Mouse (Mus musculus) T-helper 2 cell (primary cell): ENCODE results near the gene Chchd1.
"Not testable (repeated sequence)": the region's sequence is repeated elsewhere in the genome, so short reads cannot be mapped to it uniquely, and the experiment has no call there.

ENCODE experiments used
- in situ Hi-C: fragments of 300-600 bp; cut with MboI, MseI; formaldehyde crosslinking; loops from one replicate; pipeline ENCODE4 v1.15.1; 2025; ENCODE audit warnings: high pct_unique_total_duplicates

Gene Chchd1

DNA sequence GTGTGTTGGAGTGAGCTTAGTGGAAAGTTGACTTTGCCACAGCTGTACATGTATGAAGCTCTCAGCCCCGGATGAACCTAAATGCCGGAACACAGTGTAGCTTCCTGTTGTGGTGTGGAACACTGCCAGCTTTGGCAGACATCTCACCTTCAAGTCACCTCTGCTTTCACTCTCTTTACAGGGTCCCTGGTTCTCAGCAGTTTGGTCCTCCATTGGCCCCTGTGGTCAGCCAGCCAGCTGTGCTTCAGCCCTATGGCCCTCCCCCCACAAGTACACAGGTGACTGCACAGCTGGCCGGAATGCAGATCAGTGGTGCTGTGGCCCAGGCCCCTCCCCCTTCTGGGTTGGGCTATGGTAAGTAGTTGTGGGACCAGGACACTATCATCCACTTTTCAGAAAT is 20.3 kb upstream of the Chchd1 start:
- in situ Hi-C loops = no loop called here

DNA sequence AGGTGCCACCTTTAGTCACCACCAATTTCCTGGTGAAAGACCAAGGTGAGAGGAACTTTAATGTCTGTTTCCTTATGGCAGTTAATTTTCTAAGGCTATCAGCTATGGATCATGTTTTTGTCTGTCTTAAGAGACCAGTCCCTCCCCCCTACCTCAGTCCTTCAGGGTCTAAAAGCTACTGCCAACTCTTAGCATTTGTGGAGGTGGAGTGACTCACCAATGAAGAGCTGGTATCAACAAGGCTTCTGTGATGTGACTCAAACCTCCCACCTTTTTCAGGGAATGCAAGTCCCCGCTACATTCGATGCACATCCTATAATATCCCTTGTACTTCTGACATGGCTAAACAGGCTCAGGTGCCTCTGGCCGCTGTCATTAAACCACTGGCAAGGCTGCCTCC is 16.2 kb upstream of the Chchd1 start:
- in situ Hi-C loops = no loop called here

DNA sequence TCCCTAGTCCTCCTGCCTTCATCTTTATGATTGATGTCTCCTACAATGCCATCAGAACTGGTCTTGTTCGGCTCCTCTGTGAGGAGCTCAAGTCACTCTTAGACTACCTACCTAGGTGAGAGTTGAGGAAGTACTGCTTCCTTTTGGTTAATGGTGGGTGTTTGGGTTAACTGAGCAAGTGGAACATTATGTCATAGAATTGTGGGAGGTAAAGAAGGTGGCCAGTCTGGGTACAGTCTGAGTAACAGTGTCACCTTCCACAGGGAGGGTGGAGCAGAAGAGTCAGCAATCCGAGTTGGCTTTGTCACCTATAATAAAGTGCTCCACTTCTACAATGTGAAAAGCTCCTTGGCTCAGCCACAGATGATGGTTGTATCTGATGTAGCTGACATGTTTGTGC is 13.8 kb upstream of the Chchd1 start:
- in situ Hi-C loops = no loop called here

DNA sequence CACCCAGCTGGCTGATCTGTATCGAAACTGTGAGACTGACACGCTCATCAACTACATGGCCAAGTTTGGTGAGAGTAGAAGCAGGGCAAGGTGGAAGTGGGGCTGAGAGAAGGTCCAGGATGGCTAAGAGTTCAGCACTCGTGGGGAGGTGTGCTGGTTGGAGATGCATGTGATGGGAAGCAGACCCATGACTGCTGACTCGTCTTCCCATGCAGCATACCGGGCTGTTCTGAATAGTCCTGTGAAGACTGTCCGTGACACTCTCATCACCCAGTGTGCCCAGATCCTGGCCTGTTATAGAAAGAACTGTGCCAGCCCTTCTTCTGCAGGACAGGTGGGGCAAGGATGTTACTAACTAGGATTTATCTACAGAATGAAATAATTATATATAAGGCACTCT is 11.0 kb upstream of the Chchd1 start:
- in situ Hi-C loops = no loop called here

DNA sequence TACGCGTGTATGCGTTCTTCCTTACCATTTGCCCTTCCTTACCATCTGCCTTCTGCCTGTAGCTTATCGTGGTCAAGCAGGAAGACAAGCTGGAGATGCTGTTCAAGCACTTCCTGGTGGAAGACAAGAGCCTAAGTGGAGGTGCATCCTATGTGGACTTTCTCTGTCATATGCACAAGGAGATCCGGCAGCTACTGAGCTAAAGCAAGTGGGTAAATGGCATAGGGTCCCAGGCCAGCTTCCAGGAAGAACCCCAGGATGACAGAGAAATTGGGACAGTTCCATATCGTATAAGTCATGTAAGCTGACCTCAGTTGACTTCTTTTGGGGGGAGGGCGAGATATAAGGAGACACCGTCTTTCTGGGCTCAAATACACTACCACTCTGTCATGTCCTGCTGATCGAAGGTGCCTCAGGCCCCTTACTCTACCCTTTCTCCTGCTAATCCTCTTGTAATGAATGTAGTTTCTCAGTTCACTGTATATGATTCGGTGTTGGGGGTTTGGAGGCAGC is 9.2 kb upstream of the Chchd1 start:
- in situ Hi-C loops = no loop called here

DNA sequence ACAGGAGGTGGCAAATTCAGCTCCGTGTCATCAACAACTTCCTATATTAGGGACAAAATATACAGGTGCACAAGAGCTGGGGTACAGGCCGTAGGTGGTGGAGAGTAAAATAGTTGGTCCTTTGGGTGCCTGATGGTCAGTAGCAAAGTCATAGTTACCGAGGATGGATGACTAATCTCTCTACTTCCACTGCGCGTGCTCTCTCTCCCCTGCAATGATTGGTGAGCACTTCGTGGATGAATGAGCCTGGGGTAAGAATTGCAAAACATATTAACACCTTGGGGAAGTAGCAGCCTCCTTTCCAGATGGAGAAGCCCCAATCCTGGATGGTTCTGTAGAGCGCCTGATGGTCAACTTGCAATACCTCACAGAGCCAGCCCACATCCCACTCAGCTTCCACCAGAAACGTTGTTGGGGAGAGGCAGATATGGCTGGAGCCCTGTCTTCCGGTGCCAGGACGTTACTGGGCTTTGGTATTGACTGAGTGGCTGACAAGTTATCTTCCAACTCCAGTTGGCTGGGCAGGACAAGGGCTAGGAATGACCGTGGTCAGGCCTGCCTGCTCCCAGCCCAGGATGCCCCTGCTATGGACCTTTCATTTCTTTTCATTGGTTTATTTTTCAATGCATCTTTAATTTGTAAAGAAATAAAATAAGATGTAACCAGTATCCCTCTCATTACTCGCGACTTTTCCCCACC is 8.5 kb upstream of the Chchd1 start:
- in situ Hi-C loops = no loop called here

DNA sequence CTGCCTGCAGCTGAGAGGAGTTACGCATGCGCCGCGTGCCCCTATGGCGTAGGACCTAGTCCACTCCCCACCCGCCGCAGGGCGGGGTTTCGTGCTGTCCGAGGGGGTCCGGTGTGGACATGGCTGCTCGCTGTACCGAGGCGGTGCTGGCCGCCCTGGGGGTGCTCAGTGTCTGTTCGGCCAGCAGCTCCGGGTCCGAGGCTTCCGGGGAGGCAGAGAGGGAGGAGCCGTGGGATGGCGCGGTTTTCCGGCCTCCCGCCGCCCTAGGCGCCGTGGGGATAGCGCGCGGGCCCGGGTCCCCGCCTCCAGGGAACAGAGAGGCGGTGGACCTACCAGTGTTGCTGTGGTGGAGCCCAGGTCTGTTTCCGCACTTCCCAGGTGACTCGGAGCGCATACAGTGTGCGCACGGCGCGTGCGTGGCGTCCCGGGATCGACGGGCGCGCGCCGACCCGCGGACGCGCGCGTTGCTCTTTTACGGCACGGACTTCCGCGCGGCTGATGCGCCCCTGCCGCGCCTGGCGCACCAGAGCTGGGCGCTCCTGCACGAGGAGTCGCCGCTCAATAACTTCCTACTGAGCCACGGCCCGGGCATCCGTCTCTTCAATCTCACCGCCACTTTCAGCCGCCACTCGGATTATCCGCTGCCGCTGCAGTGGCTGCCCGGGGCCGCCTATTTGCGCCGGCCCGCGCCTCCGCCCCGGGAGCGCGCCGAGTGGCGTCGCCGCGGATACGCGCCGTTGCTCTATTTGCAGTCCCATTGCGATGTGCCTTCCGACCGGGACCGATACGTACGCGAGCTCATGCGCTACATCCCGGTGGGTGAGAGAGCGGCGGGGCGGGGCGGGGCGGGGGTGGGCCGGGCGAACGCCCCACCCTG is 7.7 kb upstream of the Chchd1 start, which contains the start of gene Fut11:
Gene Fut11, plus strand, starts transcription at position 85 of the 877 bp plus-strand sequence.
- in situ Hi-C loops = no loop called here

DNA sequence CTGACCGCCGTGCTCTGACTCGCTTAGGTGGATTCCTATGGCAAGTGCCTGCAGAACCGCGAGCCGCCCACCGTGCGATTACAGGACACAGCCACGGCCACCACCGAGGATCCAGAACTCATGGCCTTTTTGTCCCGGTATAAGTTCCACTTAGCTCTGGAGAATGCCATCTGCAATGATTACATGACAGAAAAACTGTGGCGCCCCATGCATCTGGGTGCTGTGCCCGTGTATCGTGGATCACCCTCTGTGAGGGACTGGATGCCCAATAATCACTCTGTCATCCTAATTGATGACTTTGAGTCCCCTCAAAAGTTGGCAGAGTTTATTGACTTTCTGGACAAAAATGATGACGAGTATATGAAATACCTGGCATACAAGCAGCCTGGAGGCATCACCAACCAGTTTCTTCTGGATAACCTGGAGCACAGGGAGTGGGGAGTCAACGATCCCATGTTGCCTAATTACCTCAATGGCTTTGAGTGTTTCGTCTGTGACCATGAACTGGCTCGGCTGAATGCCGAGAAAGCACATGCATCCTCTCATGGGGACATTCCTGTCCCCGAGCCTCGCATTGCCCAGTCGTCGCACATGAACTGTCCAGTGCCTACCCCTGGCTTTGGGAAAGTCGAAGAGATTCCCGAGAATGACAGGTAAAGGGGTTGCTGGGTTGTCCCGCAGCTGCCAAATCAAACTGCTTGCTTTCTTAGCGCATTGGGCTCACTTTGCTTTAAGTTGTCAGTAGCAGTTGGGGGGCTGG is 6.9 kb upstream of the Chchd1 start:
- in situ Hi-C loops = no loop called here

DNA sequence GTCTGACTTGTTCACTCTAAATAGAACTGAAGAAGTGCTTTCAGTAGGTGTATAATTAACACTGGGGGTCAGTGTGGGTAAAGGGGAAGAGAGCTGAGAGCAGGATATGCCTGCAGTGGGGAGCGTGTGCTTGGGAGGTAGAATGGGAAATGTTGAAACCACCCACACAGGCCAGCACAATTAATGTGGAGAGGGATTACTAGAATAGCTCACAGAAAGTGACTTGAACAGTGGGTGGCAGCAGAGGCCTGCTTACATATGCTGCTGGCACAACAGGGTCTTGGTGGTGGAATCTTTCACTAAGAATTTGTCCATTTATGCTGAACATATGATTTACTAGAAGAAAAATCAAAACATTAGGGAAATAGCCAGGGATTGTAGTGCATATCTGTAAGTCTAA is 5.8 kb upstream of the Chchd1 start:
- in situ Hi-C loops = no loop called here

DNA sequence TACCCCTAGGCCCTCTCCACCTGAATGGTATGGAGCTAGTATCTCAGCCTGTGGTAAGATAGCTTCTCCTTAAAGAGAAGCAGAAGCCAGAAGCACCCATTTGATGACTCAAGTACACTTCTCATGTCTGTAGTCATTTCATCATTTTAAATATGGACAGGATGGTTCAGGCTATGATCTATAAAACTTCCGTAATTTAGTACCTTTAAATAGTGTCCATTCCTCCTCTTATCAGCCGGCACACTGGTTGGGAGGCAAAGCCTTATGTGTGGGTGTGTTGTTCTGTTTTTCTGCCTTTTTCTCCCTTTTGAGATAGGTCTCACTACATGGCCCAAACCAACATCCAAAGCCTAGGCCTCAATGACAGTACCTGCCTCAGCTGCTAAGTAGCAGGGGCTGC is 4.3 kb upstream of the Chchd1 start:
- in situ Hi-C loops = no loop called here

DNA sequence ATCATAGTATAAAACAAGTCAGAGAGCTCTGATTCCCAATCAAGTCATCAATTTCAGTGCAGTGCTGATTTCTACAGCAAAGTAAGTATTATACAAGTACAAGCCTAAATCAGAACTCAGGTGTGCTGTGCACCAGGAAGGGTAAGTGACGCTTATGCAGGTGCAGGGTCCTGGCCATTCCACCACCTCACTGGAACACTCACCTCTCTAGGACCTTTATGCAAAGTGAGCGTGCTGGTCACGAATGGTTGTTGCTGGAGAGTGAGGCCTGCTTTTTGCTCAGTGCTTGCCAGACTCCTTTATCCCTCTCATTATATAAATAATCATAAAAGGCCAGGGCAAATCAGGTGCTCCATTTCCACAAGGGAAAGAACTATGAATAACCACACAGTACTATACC is 2.4 kb upstream of the Chchd1 start:
- in situ Hi-C loops = no loop called here

DNA sequence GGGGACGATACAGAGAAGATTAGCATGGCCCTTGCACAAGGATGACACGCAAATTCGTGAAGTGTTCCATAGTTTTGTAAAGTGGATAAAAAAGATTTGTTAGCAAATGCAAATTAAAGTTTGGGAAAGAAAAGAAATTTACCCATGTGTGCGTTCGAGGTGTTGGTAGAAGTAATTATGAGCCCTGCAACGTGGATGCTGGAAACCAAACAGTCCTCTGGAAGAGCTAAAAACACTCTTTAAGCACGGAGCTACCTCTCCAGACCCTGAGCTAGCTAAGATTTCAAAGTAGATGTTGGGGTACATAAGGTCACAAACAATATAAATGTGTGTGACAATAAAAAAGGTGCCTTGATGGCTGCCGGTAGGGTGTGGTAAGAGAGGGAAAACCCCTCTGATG is 1.3 kb upstream of the Chchd1 start:
- in situ Hi-C loops = no loop called here

DNA sequence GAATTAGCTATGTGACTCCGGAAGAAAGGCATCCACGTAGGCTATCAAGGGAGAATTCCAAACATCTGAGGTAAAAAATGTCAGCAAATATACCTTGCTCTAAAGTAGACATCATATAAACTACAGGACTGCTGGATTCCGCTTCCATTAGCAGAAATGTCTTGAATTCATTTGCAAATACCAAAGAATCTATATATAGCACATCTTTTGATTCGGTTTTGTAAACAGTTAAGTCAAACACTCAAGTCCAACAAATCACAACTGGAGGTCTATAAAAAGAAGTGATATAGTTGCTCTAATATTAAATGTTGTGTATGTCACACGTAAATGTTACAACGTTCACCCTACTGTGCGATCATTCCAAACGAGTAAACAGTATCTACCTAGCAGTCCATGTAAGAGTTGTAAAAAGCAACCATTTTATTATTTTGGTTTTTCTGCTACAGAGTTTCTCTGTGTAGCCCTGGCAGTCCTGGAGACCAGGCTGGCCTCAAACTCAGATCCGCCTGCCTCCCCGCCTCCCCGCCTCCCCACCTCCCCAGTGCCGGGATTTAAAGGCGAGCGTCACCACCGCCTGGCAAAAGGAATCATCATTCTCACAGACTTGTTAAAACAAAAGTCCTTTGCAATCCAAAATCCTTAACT is 588 bp upstream of the Chchd1 start:
- in situ Hi-C loops = no loop called here

DNA sequence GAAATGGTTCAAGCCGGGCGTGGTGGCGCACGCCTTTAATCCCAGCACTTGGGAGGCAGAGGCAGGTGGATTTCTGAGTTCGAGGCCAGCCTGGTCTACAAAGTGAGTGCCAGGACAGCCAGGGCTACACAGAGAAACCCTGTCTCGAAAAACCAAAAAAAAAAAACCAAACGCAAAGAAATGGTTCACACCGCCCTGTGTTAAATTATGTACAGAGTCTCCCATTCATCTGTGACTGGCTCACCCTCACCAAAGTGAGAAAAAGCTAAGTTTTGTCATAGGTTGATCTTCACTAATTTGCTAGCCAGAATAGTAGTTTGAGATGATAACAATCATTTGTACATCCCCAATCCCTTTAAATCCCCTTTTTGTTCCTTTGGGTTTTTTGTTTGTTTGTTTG is 655 bp downstream of the Chchd1 start:
- in situ Hi-C loops = not testable (repeated sequence)

DNA sequence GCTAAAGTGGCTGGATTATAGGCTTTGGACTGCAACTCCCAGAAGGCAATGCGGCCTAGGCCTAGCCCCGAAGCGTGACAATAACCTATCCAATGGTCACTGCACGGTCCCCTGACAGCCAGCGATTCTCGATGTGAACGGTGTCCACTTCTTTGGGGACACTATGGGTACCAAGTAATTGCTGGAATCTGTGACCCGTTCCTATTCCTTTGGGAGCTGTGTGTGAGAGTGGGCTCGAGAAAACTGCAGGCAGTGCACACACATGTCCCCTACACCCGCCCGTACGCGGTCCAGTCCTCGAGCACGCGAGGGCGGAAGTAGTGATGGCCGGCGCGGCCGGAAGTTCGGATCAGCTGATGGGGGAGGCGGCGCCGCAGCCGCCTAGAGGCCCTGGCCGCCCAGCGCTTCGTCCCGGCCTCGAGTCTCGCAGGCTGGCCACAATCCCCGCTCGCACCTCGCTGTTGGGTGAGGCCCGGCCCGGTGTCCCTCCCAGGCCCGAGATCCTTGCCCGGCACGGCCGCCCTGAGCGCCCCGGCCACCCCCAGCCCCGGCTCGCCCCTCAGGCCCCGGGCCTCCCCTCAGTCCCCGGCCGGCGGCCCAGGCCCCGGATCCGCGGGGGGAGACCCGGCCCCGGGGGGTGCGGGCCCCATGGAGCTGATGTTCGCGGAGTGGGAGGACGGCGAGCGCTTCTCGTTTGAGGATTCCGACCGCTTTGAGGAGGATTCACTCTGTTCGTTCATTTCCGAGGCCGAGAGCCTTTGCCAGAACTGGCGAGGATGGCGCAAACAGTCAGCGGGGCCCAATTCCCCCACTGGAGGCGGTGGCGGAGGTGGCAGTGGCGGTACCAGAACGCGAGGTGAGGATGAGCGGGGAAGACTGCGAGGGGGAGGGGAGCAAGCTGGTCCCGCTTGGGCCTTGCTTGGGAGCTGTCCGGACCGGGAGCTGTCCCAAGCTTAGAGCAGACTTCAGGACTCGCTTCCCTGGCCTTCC is 4.7 kb downstream of the Chchd1 start, which contains the start of gene Zswim8:
Gene Zswim8, plus strand, starts transcription at position 352 of the 990 bp plus-strand sequence.
- in situ Hi-C loops = no loop called here

DNA sequence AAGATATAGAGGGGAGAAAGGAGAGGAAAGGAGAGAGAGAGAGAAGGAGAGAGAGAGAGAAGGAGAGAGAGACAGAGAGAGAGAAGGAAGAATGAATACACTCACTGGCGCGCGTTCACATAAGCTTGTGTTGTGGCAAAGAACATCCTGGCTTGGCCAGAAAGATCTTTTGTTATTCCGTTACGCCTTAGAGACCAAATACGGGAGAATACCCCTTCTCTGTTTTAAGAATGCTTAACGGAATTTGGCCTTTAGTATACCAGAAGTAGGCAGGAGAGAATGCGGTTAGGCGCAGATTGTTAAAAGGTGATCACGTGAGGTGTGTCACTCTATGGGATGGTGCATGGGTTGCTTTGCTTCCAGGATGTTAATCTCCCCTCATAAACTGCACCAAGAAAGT is 5.4 kb downstream of the Chchd1 start:
- in situ Hi-C loops = no loop called here

DNA sequence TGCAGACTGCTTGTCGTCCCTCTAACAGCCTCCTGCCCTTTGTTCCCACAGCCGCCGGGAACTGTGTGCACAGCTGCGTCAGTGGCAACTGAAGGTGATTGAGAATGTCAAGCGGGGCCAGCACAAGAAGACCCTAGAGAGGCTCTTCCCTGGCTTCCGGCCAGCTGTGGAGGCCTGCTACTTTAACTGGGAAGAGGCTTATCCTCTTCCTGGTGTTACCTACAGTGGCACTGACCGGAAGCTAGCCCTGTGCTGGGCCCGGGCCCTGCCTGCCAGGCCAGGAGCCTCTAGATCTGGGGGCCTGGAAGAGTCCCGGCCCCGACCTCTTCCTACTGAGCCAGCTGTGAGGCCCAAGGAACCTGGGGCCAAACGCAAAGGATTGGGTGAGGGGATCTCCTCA is 11.0 kb downstream of the Chchd1 start:
- in situ Hi-C loops = no loop called here

DNA sequence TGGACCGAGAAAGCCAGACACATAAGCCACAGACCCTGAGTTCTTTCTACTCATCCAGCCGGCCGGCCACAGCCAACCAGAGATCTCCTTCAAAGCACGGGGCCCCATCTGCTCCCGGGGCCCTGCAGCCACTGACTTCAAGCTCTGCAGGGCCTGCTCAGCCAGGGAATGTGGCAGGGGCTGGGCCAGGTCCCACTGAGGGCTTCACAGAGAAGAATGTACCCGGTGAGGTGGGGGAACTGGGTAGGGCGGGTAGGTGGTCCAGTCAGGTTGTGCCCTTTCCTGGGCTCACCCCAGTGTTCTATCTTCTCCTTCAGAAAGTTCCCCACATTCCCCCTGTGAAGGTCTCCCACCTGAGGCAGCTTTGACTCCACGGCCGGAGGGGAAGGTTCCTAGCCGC is 15.6 kb downstream of the Chchd1 start:
- in situ Hi-C loops = no loop called here

DNA sequence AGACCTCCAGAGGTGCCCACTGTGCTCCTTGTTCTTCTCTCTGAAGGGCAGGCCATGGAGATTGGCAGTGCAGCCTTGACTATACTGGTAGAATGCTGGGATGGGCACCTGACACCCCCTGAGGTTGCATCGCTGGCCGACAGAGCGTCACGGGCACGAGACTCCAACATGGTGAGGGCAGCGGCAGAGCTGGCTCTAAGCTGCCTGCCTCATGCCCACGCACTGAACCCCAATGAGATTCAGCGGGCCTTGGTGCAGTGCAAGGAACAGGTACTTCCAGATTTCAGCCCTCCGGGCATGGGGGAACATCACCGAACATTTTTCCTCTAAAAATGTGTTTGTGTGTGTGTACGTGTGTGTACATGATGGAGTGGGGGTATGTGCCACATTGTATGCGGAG is 17.0 kb downstream of the Chchd1 start:
- in situ Hi-C loops = loop anchor here (5.0 to 10.0 kb wide), 2 partner anchors 63 to 155 kb away; no protein-coding TSS in a partner anchor

DNA sequence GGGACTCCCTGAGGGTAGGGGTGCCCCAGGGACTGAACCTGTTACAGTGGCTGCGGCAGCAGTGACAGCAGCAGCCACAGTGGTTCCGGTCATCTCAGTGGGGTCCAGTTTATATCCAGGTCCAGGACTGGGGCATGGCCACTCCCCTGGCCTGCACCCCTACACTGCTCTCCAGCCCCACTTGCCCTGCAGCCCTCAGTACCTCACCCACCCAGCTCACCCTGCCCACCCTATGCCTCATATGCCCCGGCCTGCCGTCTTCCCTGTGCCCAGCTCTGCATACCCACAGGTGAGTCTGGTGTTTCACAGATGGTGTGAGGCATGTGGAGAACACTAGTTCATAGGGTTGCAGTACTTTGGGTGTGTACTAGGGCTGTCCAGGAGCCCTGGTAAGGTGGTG is 18.6 kb downstream of the Chchd1 start:
- in situ Hi-C loops = loop anchor here (5.0 to 10.0 kb wide), 2 partner anchors 61 to 153 kb away; no protein-coding TSS in a partner anchor
